In the genomic region with DNA sequence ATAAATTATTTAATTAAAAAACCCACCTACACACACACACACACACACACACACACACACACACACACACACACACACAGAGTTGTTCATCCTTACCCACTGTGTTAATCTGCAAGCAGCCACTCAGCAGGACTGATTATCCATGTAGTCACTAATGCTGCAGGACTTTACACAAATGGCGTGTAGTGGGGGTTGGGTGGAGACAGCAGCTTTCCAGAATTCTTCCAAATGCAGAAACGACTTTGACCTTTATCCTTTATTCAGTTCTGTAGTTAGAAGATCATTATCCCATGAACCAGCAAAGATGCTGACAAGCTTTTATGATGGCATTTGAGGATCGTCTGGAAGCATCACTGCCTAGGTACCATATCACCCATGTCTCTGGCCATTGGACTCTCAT, we compare ENCODE assay signal across 17 mouse cellular contexts.
"Had no signal": no experiment of that assay in that cellular context is flagged by ENCODE, and none has a peak within 500 bp of the region (broad histone marks: within the 10 kb centered on the region; RNA-seq: fewer than 3 reads in every experiment).

No protein-coding gene starts in this region.

- H3K4me2 ChIP-seq: lung, embryonic 15.5 days; midbrain, embryonic 11.5 days; midbrain, embryonic 13.5 days; midbrain, embryonic 15.5 days; neural tube, embryonic 12.5 days; stomach, embryonic 15.5 days had no signal

- ATAC-seq: lung, postnatal 0 days; midbrain, embryonic 13.5 days; midbrain, embryonic 15.5 days had no signal

- H3K27ac ChIP-seq: lung, embryonic 15.5 days; macrophage; midbrain, embryonic 13.5 days; midbrain, embryonic 15.5 days; neural tube, embryonic 12.5 days; stomach, embryonic 15.5 days; stomach, postnatal 0 days had no signal

- DNase-seq: lung, adult 2 months; lung, postnatal 14 days; lung, postnatal 36 days; right cerebral cortex, postnatal 14 days; thymus, adult 2 months; thymus, postnatal 25 days; thymus, postnatal 4 days had no signal

- H3K9ac ChIP-seq: lung, embryonic 15.5 days; midbrain, embryonic 13.5 days; midbrain, embryonic 15.5 days; neural tube, embryonic 12.5 days; stomach, embryonic 15.5 days had no signal

- H3K27me3 ChIP-seq: lung, embryonic 15.5 days; midbrain, embryonic 13.5 days; midbrain, embryonic 15.5 days; neural tube, embryonic 12.5 days; stomach, embryonic 15.5 days had no signal

- H3K9me3 ChIP-seq: lung, embryonic 15.5 days; megakaryocyte, embryonic 14.5 days; midbrain, embryonic 13.5 days; midbrain, embryonic 15.5 days; neural tube, embryonic 12.5 days; stomach, embryonic 15.5 days had no signal

- H3K36me3 ChIP-seq: lung, embryonic 15.5 days; midbrain, embryonic 13.5 days; midbrain, embryonic 15.5 days; neural tube, embryonic 12.5 days; stomach, embryonic 15.5 days had no signal

- H3K4me3 ChIP-seq: lung, embryonic 15.5 days; megakaryocyte, embryonic 14.5 days; midbrain, embryonic 13.5 days; midbrain, embryonic 15.5 days; neural tube, embryonic 12.5 days; stomach, embryonic 15.5 days had no signal

- H3K4me1 ChIP-seq: megakaryocyte, embryonic 14.5 days; stomach, embryonic 15.5 days had no signal
